Comparison of ENCODE assay signal across 31 mouse cellular contexts in the genomic region with DNA sequence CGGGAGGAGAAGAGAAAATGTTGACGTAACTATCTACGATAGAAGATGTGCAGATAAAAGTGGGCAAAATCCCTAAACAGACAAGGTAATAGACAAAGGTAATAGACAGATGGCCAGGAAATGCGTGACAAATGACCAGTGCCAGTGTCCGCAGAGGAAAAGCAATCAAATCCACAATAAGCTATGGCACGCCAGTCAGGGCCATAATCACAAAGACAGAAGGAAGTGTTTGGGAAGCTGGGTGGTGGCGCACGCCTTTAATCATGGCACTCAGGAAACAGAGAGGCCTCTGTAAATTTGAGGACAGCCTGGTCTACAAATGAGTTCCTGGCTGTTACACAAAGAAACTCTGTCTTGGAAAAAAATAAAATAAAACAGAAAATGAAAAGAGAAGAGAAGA. TPM values are rescaled to one million over a fixed set of nuclear protein-coding genes. Genes with fewer than 3 reads are reported as not detected.
DNase-seq lines count a peak whose midpoint lies in the region; ATAC-seq and TF ChIP-seq lines count a peak whose summit lies in the region.
"Had no signal": no experiment of that assay in that cellular context is flagged by ENCODE, and none has a peak within 500 bp of the region (broad histone marks: within the 10 kb centered on the region; RNA-seq: fewer than 3 reads in every experiment).

No protein-coding gene starts in this region.

- peaks cover 2% of the 10 kb centered on the region; the same call in 1 of the 2 replicates for H3K36me3 ChIP-seq in lung, embryonic 14.5 days (ENCODE audit: insufficient read depth)
- no peaks in the 10 kb centered on the region for H3K36me3 ChIP-seq in midbrain, embryonic 11.5 days (ENCODE audit: control insufficient read depth, insufficient read depth, low read length)
- H3K36me3 ChIP-seq in midbrain, embryonic 16.5 days (ENCODE audit: control insufficient read depth, insufficient read depth, low read length): no peaks in the 10 kb centered on the region
- H3K36me3 ChIP-seq: embryonic facial prominence, embryonic 12.5 days; embryonic facial prominence, embryonic 15.5 days had no signal

- ATAC-seq in lung, embryonic 14.5 days (ENCODE audit: insufficient read depth): no peak
- ATAC-seq in midbrain, embryonic 11.5 days (ENCODE audit: low FRiP score): no peak
- no peak for ATAC-seq in midbrain, embryonic 16.5 days
- ATAC-seq: activated CD4-positive, CD25-positive, alpha-beta regulatory T cell, adult 4 months; forebrain, embryonic 14.5 days; forebrain, postnatal 0 days; hindbrain, postnatal 0 days had no signal

- no peak for TF ChIP-seq CTCF in lung, embryonic 14.5 days (IDR thresholded peaks at IDR 0.05; ENCODE audit: low read depth)

- no peaks in the 10 kb centered on the region for H3K4me1 ChIP-seq in lung, embryonic 14.5 days (ENCODE audit: insufficient read depth)
- H3K4me1 ChIP-seq in midbrain, embryonic 11.5 days (ENCODE audit: control insufficient read depth, insufficient read depth, low read length): no peaks in the 10 kb centered on the region
- H3K4me1 ChIP-seq in midbrain, embryonic 16.5 days (ENCODE audit: control insufficient read depth, insufficient read depth, low read length): no peaks in the 10 kb centered on the region
- H3K4me1 ChIP-seq: embryonic facial prominence, embryonic 12.5 days; embryonic facial prominence, embryonic 15.5 days; heart, embryonic 10.5 days had no signal

- peak; percentile 25 to 33 for DNase-seq in cerebellum, adult 18-20 months
- no peak for DNase-seq in cerebellum, adult 11 months
- DNase-seq in lung, embryonic 14.5 days: peak; percentile 28
- DNase-seq in lung, postnatal 10 days: no peak
- DNase-seq in midbrain, embryonic 11.5 days (ENCODE audit: low spot score, missing footprints): peak; percentile 61
- DNase-seq in brain, adult 2 months (ENCODE audit: low read depth, low spot score): peak; percentile 52
- DNase-seq: adrenal gland, adult 8-10 months; adrenal gland, postnatal 25 days; cerebellum, adult 8-10 months; cerebellum, postnatal 10 days; cerebellum, postnatal 36 days; forebrain, postnatal 0 days; gastrocnemius, adult 2 months; gastrocnemius, postnatal 14 days; heart, adult 18-20 months; heart, postnatal 14 days; heart, postnatal 4 days had no signal

- no peaks in the 10 kb centered on the region for H3K9me3 ChIP-seq in lung, embryonic 14.5 days (ENCODE audit: low read depth, low read length)
- no peaks in the 10 kb centered on the region for H3K9me3 ChIP-seq in midbrain, embryonic 11.5 days (ENCODE audit: control insufficient read depth, low read length)
- H3K9me3 ChIP-seq in midbrain, embryonic 16.5 days (replicated peaks; ENCODE audit: control insufficient read depth, low read length, poor library complexity, severe bottlenecking): no peaks in the 10 kb centered on the region
- H3K9me3 ChIP-seq: embryonic facial prominence, embryonic 12.5 days; embryonic facial prominence, embryonic 15.5 days; heart, embryonic 10.5 days; heart, embryonic 13.5 days had no signal

- no peak overlapping the region for H3K9ac ChIP-seq in lung, embryonic 14.5 days
- no peak overlapping the region for H3K9ac ChIP-seq in midbrain, embryonic 11.5 days (ENCODE audit: low read length)
- H3K9ac ChIP-seq in midbrain, embryonic 16.5 days (ENCODE audit: low read depth, low read length): no peak overlapping the region
- H3K9ac ChIP-seq: embryonic facial prominence, embryonic 12.5 days; embryonic facial prominence, embryonic 15.5 days; forebrain, postnatal 0 days; heart, embryonic 13.5 days; hindbrain, embryonic 14.5 days had no signal

- no peak overlapping the region for H3K27ac ChIP-seq in lung, embryonic 14.5 days (ENCODE audit: low read depth)
- no peak overlapping the region for H3K27ac ChIP-seq in midbrain, embryonic 11.5 days (ENCODE audit: low read depth, low read length)
- no peak overlapping the region for H3K27ac ChIP-seq in midbrain, embryonic 16.5 days (ENCODE audit: low read length)
- H3K27ac ChIP-seq: embryonic facial prominence, embryonic 12.5 days; embryonic facial prominence, embryonic 15.5 days; gastrocnemius, adult 2 months; heart, embryonic 10.5 days; heart, embryonic 13.5 days; hindbrain, embryonic 14.5 days; hindbrain, postnatal 0 days had no signal

- no peak overlapping the region for H3K4me2 ChIP-seq in lung, embryonic 14.5 days
- H3K4me2 ChIP-seq in midbrain, embryonic 11.5 days: no peak overlapping the region
- no peak overlapping the region for H3K4me2 ChIP-seq in midbrain, embryonic 16.5 days (ENCODE audit: low read length)
- H3K4me2 ChIP-seq: embryonic facial prominence, embryonic 12.5 days; embryonic facial prominence, embryonic 15.5 days; heart, embryonic 13.5 days; hindbrain, embryonic 14.5 days had no signal

- H3K4me3 ChIP-seq in lung, embryonic 14.5 days (ENCODE audit: low read depth, low read length): no peak overlapping the region
- no peak overlapping the region for H3K4me3 ChIP-seq in midbrain, embryonic 11.5 days (ENCODE audit: low read depth, low read length)
- no peak overlapping the region for H3K4me3 ChIP-seq in midbrain, embryonic 16.5 days (ENCODE audit: low read depth, low read length)
- H3K4me3 ChIP-seq: embryonic facial prominence, embryonic 12.5 days; embryonic facial prominence, embryonic 15.5 days; gastrocnemius, adult 2 months; heart, embryonic 10.5 days; heart, embryonic 13.5 days had no signal

- 71% methylated on average over 8 of the region's 8 CpGs for WGBS in lung, embryonic 14.5 days
- 87% methylated on average over 8 of the region's 8 CpGs for WGBS in midbrain, embryonic 11.5 days
- 77% methylated on average over 8 of the region's 8 CpGs for WGBS in midbrain, embryonic 16.5 days

- no peaks in the 10 kb centered on the region for H3K27me3 ChIP-seq in lung, embryonic 14.5 days (ENCODE audit: insufficient read depth, low read length)
- no peaks in the 10 kb centered on the region for H3K27me3 ChIP-seq in midbrain, embryonic 11.5 days (ENCODE audit: control insufficient read depth, insufficient read depth, low read length)
- H3K27me3 ChIP-seq in midbrain, embryonic 16.5 days (ENCODE audit: control insufficient read depth, insufficient read depth, low read depth, low read length): no peaks in the 10 kb centered on the region
- H3K27me3 ChIP-seq: embryonic facial prominence, embryonic 12.5 days; embryonic facial prominence, embryonic 15.5 days; heart, embryonic 13.5 days had no signal

RNA-seq across cellular contexts. Expression of a gene that starts 11.0 kb away (rescaled TPM):
- polyA plus RNA-seq in lung, embryonic 14.5 days (2014; fragmentation: Nextera tagmentation; extraction: Ambion mirVana): 129 and 132 TPM in 2 replicates
- 138 and 144 TPM in 2 replicates for polyA plus RNA-seq in midbrain, embryonic 11.5 days (2014; fragmentation: Nextera tagmentation; extraction: Ambion mirVana)
- 152 and 157 TPM in 2 replicates for polyA plus RNA-seq in midbrain, embryonic 16.5 days (2015; fragmentation: Nextera tagmentation; extraction: Ambion mirVana)

RNA-seq across cellular contexts. Expression of a gene that starts 48.1 kb away (rescaled TPM):
- 35.6 and 35.7 TPM in 2 replicates for polyA plus RNA-seq in lung, embryonic 14.5 days (2014; fragmentation: Nextera tagmentation; extraction: Ambion mirVana)
- polyA plus RNA-seq in midbrain, embryonic 11.5 days (2014; fragmentation: Nextera tagmentation; extraction: Ambion mirVana): 32.3 and 34.6 TPM in 2 replicates
- 46.3 and 49.6 TPM in 2 replicates for polyA plus RNA-seq in midbrain, embryonic 16.5 days (2015; fragmentation: Nextera tagmentation; extraction: Ambion mirVana)

RNA-seq across cellular contexts. Expression of a gene that starts 54.5 kb away (rescaled TPM):
- not detected in 2 replicates for polyA plus RNA-seq in lung, embryonic 14.5 days (2014; fragmentation: Nextera tagmentation; extraction: Ambion mirVana)
- not detected in 2 replicates for polyA plus RNA-seq in midbrain, embryonic 11.5 days (2014; fragmentation: Nextera tagmentation; extraction: Ambion mirVana)
- polyA plus RNA-seq in midbrain, embryonic 16.5 days (2015; fragmentation: Nextera tagmentation; extraction: Ambion mirVana): not detected in 2 replicates
- polyA plus RNA-seq: activated CD4-positive, CD25-positive, alpha-beta regulatory T cell, adult 4 months; cortical plate, adult 2 months; embryonic facial prominence, embryonic 12.5 days; embryonic facial prominence, embryonic 15.5 days; forebrain, embryonic 11.5 days; forebrain, embryonic 14.5 days; forebrain, postnatal 0 days; frontal cortex, adult 2 months; heart, embryonic 10.5 days; heart, embryonic 13.5 days; heart, embryonic 16.5 days; hindbrain, embryonic 11.5 days; hindbrain, embryonic 14.5 days; hindbrain, postnatal 0 days had no signal

Comparison
In these comparisons a context has a peak if more than half of its experiments do, and no peak if none do; other contexts are left out.
1. DNase-seq: peak in cerebellum, adult 18-20 months (2 of 2), lung, embryonic 14.5 days (single experiment), midbrain, embryonic 11.5 days (single experiment) and brain, adult 2 months (single experiment); none in cerebellum, adult 11 months (single experiment) and lung, postnatal 10 days (single experiment).